Mouse (Mus musculus) cerebellum, adult 2 months (tissue): Measurements from ENCODE around the gene Sec22c. TPM values are rescaled to one million over a fixed set of nuclear protein-coding genes. Genes with fewer than 3 reads are reported as not detected.

Experiments used
- DNase-seq, 2 experiments: peaks; one replicate each; pipeline ENCODE4 v3.0.0; 2021
- H3K27ac ChIP-seq: fragments of 200-500 bp; 2 replicates; pipeline ENCODE4 v1.5.1; 2012; ENCODE audit warnings: low read length, control low read depth, inconsistent platforms; ENCODE audit not compliant: insufficient read depth
- H3K27me3 ChIP-seq: fragments of 200-500 bp; 2 replicates; pipeline ENCODE4 v1.6.1; 2012; ENCODE audit warnings: inconsistent platforms, mild to moderate bottlenecking, low read length, moderate library complexity; ENCODE audit not compliant: control insufficient read depth, insufficient read depth
- H3K4me1 ChIP-seq: fragments of 200-500 bp; 2 replicates; pipeline ENCODE4 v1.6.1; 2011; ENCODE audit warnings: low read length; ENCODE audit not compliant: control insufficient read depth, insufficient read depth
- H3K4me3 ChIP-seq: fragments of 200-500 bp; replicated peaks from 2 replicates; pipeline ENCODE3; 2011; ENCODE audit warnings: mild to moderate bottlenecking, low read depth, low read length, control low read depth; ENCODE audit not compliant: insufficient read depth
- CTCF ChIP-seq: fragments of 200-500 bp; IDR thresholded peaks from 2 replicates; pipeline ENCODE4 v1.5.1; 2011; ENCODE audit warnings: low read depth, mild to moderate bottlenecking, control low read depth, low read length, moderate library complexity, borderline replicate concordance; ENCODE audit not compliant: insufficient read depth
- POLR2A ChIP-seq: fragments of 200-500 bp; IDR thresholded peaks from 2 replicates; pipeline ENCODE4 v1.6.1; 2011; ENCODE audit warnings: low read length, control low read depth, borderline replicate concordance; ENCODE audit not compliant: insufficient read depth
- WGBS: fragments of 180-500 bp; shearing (Covaris S2); methylation state at CpG from one replicate; pipeline ENCODE4 v1.1.7; 2018; 5-methylcytosine and 5-hydroxymethylcytosine counted together
- polyA plus RNA-seq: library from polyadenylated mRNA; depleted of rRNA; stranded (reverse); fragments of >200 nt; gene quantifications from 2 replicates; pipeline ENCODE4 v1.2.3, GENCODE M21; 2012; rRNA removed

Gene Sec22c
- 12.3 and 13.8 TPM in 2 replicates for polyA plus RNA-seq

DNA sequence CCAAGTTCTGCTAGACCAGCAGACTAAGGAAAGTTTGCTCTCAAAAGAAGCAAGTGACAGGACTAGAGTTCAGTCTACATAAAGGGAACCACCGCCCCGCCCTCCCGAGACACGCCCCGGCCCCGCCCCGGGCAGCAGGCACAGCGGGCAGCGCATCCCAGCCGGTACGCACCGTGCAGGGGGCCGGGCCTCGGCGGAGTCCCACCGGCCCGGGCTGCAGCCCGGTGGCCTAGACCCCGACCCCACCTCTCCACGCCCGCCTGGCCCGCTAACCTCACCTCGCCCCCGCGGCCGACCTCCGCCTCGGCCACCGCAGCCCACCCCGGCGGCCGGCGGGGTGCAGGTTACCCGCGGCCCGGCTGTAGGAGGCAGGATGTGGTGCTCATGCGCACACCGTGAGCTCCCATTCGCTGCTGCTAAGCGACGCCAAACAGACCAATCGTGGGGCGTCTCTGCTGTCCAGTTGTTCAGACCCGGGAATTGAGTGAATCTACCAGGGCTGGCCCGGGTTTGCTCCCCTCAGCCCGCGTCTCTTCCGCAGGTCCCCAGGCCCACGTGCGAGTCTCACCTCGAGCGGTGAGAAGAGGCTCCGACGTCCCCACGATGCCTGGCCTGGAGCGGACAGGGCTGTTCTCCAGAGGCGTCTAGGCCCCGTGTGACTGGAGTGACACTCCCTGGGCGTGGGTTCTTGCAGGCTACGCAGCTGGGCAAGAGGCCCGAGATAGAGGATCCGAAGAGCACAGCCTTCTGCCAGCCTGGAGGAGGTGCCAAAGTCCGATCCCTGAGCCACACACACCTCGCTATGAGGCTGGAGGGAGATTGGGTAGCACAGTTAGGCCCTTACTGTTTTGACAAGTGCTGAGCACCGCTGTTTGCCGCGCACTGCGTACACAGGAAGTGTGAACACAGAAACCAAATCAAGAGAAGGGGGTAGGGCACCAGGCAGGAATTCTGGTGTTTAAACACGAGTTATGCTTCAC is at the start of gene Sec22c:
Sec22c (minus strand) TSS at position 845 of the 980 bp plus-strand sequence.
- H3K27me3 ChIP-seq: no peaks in the 10 kb centered on the region
- peak within 1 kb of the TSS; percentile 59 for H3K4me3 ChIP-seq
- peak; percentile 88 to 90 for DNase-seq
- no peak within 1 kb of the TSS for H3K27ac ChIP-seq
- TF ChIP-seq CTCF: no peak
- TF ChIP-seq POLR2A: peak; percentile 50; the same call in 1 of the 2 replicates
- WGBS: 1% methylated on average over 69 of the region's 69 CpGs
- H3K4me1 ChIP-seq: peaks cover 5% of the 10 kb centered on the region

DNA sequence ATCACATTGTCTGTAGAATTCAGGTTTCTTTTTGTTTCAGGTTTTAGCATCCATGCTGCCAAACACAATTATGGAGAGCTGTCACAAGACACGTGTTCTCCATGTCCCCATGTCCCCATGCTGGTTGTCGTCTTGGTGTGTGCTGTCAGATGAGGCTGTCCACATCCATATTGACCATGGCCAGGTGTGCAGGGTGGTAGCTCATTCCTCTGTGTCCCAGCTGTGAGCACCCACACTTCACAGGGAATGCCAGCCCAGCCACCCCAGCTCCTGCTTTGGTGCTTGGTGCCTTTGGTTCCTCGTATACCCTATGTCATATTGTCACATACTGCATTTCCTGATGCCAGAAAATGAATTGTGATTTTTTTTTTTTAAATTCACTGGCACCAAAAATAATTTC is 49.3 kb upstream of the Sec22c start:
- Histone ChIP-seq H3K27ac (no peak overlapping the region), H3K4me3 (no peak overlapping the region), H3K27me3 (no peaks in the 10 kb centered on the region), H3K4me1 (0 out of 2 replicates have a peak, but pooled peaks cover 7% of the 10 kb centered on the region)
- DNase-seq: no peak
- TF ChIP-seq POLR2A (no peak), CTCF (no peak)
- WGBS: 82% methylated on average over 3 of the region's 3 CpGs

DNA sequence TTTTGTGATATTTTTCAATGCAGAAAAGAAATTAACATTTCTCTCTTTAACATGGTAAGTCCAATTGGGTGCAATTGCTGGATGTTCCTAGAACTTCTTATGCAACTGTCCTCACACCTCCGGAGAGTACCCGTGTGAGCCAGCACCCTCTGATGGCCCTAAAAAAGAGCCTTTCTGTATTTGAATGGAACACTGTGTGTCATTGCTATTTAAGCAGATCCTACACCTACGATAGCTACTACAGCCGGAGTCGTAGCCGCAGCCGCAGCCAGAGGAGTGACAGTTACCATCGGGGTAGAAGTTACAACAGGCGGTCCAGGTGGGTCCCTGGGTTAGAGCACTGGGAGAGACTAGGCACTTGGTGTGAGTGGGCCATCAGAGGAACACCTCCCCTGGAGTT is 47.5 kb upstream of the Sec22c start:
- H3K4me1 ChIP-seq: no peaks in the 10 kb centered on the region
- DNase-seq: no peak
- WGBS: 94% methylated on average over 9 of the region's 9 CpGs
- no peak overlapping the region for H3K4me3 ChIP-seq
- TF ChIP-seq CTCF (no peak), POLR2A (no peak)
- no peak overlapping the region for H3K27ac ChIP-seq
- no peaks in the 10 kb centered on the region for H3K27me3 ChIP-seq

DNA sequence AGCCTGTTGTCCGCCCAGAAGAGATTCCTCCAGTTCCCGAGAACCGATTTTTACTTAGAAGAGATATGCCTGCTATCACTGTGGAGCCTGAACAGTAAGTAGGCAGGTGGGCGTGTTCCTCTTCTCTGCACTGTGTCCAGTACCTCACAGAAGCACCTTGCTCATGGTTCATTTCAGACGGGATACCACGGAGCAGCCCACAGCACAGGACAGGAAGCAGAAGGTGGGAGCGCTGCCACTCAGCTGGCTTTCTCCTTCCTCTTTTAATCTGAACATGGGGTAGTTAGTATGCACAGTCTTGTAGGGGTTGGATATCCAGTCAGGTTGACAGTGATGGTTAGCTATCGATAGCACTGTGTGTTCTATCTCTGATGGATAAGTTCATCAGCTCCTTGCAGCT is 38.8 kb upstream of the Sec22c start:
- Histone ChIP-seq H3K4me1 (no peaks in the 10 kb centered on the region), H3K4me3 (no peak overlapping the region), H3K27me3 (no peaks in the 10 kb centered on the region), H3K27ac (no peak overlapping the region)
- 93% methylated on average over 8 of the region's 8 CpGs for WGBS
- DNase-seq: no peak
- no peak for TF ChIP-seq POLR2A
- TF ChIP-seq CTCF: no peak

DNA sequence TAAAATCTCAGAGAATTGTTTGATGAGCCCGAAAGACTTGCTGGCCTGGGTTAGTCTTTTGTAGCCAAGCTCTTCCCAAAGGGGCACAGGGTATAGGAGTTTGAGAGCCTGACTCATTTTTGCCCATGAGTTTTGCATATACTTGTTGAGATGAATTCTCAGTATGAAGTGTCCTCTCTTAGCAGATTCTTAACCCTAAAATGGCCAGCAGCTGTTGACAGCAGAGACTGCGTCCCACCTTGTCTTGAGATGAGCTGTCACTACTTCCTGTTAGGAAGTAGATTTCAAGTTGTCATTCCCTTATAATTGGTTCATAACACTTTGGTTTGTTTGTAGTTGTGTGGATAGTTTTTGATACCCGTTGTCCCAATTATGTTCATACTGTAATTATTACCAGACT is 35.9 kb upstream of the Sec22c start:
- no peak for TF ChIP-seq POLR2A
- TF ChIP-seq CTCF: no peak
- no peak overlapping the region for H3K27ac ChIP-seq

DNA sequence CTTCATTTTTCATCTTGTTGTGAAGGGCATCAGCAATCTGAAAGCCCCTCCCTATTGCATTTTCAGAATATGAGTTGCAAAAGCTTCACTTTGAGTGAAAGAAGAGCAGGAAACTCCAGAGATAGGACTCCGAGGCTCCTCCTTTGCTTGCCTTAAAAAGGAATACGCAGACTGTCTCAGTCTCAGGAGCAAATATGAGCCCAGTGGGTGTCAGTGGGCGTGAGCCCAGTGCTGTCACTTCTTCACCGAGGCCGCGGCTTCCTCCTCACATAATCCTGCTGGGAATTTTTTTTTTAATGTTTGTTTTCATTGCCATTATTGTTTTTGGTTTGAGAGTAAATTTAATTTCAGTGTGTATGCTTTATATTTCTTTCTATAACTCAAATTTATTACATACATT is 35.2 kb upstream of the Sec22c start:
- TF ChIP-seq CTCF (no peak), POLR2A (no peak)
- no peak for DNase-seq
- Histone ChIP-seq H3K4me3 (no peak overlapping the region), H3K27me3 (no peaks in the 10 kb centered on the region), H3K27ac (no peak overlapping the region), H3K4me1 (no peaks in the 10 kb centered on the region)
- 54% methylated on average over 6 of the region's 6 CpGs for WGBS

More for the DNA sequence above, 35.9 kb upstream of the Sec22c start:
- 90% methylated on average over 3 of the region's 3 CpGs for WGBS
- Histone ChIP-seq H3K4me1 (no peaks in the 10 kb centered on the region), H3K27me3 (no peaks in the 10 kb centered on the region), H3K4me3 (no peak overlapping the region)
- DNase-seq: no peak

DNA sequence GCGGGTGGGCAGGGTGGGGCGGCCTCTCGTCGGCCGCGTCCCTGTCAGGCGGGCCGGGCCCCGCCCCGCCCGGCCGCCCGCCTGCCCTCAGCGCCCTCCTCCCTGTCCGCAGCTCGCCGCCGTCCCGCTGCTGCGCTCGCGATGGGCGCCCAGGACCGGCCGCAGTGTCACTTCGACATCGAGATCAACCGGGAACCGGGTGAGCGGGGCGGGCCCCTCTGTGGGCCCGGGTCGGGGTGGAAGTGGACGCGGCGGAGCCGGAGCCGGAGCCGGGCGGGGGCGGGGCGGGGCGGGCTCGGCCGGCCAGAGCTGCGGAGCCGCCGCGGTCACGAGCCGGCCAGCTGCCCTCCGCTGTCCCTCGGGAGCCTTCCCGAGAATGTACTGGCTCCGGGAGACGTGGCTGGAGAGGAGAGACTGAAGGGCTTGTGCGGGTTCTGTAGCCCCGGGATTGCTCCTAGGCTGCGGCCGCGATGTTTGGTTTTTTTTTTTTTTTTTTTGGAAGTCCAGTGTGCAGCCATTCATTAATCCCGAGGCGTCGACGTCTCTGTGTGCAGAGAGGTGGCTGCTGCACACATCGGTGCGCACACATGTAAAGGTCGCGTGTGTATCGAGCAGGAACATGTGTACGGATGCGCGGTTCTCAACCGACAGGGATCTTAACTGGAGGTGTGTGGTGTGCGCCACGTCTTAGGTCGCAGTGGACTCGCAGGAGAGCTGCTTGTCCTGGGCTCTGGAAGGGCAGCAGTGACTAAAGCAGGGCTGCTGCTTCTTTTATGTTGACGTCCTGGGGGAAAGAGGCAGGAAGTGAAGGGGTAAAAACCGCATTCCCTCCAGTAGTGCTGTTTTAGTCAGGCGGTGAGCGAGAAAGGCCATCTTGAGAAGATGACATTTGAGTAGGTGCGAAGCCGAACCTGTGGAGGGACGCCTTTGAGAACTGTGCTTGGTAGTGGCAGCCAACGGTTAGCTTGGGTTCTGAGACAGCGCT is 14.3 kb upstream of the Sec22c start:
- Histone ChIP-seq H3K4me1 (peaks cover 5% of the 10 kb centered on the region; the same call in 1 of the 2 replicates), H3K27me3 (no peaks in the 10 kb centered on the region), H3K27ac (peak overlapping the region; percentile 15), H3K4me3 (peak overlapping the region; percentile 100)
- no peak for TF ChIP-seq POLR2A
- TF ChIP-seq CTCF: no peak
- peak in 1 of 2 experiments; percentile 48 for DNase-seq
- WGBS: 1% methylated on average over 74 of the region's 87 CpGs
